Mouse (Mus musculus) small intestine, adult 2 months (tissue): ENCODE measurements around the gene Umad1. TPM values are rescaled to one million over a fixed set of nuclear protein-coding genes. Genes with fewer than 3 reads are reported as not detected.

Experiments used
- H3K27ac ChIP-seq: fragments of 200-500 bp; 2 replicates; pipeline ENCODE4 v1.5.1; 2012; ENCODE audit warnings: low read depth, low read length, control low read depth, inconsistent platforms; ENCODE audit not compliant: insufficient read depth
- H3K27me3 ChIP-seq: fragments of 200-500 bp; 2 replicates; pipeline ENCODE4 v1.6.1; 2012; ENCODE audit warnings: mild to moderate bottlenecking, moderate library complexity, low read length, inconsistent platforms; ENCODE audit not compliant: control insufficient read depth, insufficient read depth
- H3K36me3 ChIP-seq: fragments of 200-500 bp; 2 replicates; pipeline ENCODE4 v1.6.1; 2012; ENCODE audit warnings: mild to moderate bottlenecking, low read length, control low read depth, inconsistent platforms; ENCODE audit not compliant: control insufficient read depth, insufficient read depth
- H3K4me1 ChIP-seq: fragments of 200-500 bp; 2 replicates; pipeline ENCODE4 v1.6.1; 2012; ENCODE audit warnings: low read length, inconsistent platforms, mixed read lengths; ENCODE audit not compliant: control insufficient read depth, insufficient read depth, insufficient read length
- H3K4me3 ChIP-seq: fragments of 200-500 bp; 2 replicates; pipeline ENCODE4 v1.5.1; 2012; ENCODE audit warnings: low read depth, mild to moderate bottlenecking, control low read depth, inconsistent platforms, low read length, moderate library complexity
- CTCF ChIP-seq: fragments of 200-500 bp; IDR thresholded peaks from 2 replicates; pipeline ENCODE4 v1.5.1; 2012; ENCODE audit warnings: low read depth, mild to moderate bottlenecking, control low read depth, inconsistent platforms, low read length, moderate library complexity, mixed read lengths; ENCODE audit not compliant: insufficient replicate concordance, insufficient read length; ENCODE audit errors: extremely low read depth
- POLR2A ChIP-seq: fragments of 200-500 bp; IDR thresholded peaks from 2 replicates; pipeline ENCODE4 v1.6.1; 2012; ENCODE audit warnings: low read depth, mild to moderate bottlenecking, control low read depth, inconsistent platforms, low read length, moderate library complexity
- WGBS: fragments of 180-500 bp; shearing (Covaris S2); methylation state at CpG from one replicate; pipeline ENCODE4 v1.1.7; 2018; 5-methylcytosine and 5-hydroxymethylcytosine counted together
- polyA plus RNA-seq: library from polyadenylated mRNA; depleted of rRNA; stranded (reverse); fragments of >200 nt; gene quantifications from 2 replicates; pipeline ENCODE4 v1.2.3, GENCODE M21; 2012

Umad1 gene
- polyA plus RNA-seq, 1 experiment: 9.0 TPM

GRCm38 (mm10) chr6:8390296-8390695, 131.2 kb downstream of the Umad1 start:
- TF ChIP-seq CTCF: no peak
- no peak for TF ChIP-seq POLR2A
- Histone ChIP-seq H3K36me3 (no peaks in the 10 kb centered on the region), H3K4me3 (no peak overlapping the region), H3K27me3 (no peaks in the 10 kb centered on the region), H3K4me1 (no peaks in the 10 kb centered on the region), H3K27ac (no peak overlapping the region)
- 74% methylated on average over 6 of the region's 6 CpGs for WGBS

DNA sequence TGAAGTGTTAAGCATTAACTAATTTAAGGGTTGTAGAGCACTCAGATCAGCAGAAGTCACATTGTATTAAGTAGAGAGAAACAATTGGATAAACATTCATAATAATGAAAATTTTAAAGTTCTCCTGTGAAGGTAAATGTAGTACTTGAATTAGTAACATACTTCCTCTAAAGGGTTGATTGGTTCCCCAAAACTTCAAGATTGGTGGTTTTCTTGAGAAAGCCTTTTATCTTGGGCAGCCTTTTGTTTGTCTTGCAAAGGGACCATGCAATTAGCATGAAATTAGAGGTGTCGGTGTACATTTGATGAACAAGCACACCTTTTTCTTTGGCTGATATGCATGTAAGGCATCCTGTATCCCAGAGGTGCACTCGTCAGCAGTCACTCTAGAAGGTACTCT, 131.8 kb downstream of the Umad1 start:
- no peak for TF ChIP-seq POLR2A
- no peak for TF ChIP-seq CTCF
- Histone ChIP-seq H3K4me1 (no peaks in the 10 kb centered on the region), H3K27ac (no peak overlapping the region), H3K27me3 (no peaks in the 10 kb centered on the region), H3K36me3 (no peaks in the 10 kb centered on the region), H3K4me3 (no peak overlapping the region)
- WGBS: 91% methylated on average over 2 of the region's 2 CpGs

- Histone ChIP-seq H3K4me1 (peaks cover 2% of the 10 kb centered on the region; the same call in 1 of the 2 replicates), H3K36me3 (no peaks in the 10 kb centered on the region), H3K27ac (no peak overlapping the region), H3K27me3 (no peaks in the 10 kb centered on the region), H3K4me3 (no peak overlapping the region)
- WGBS: 52% methylated on average over 4 of the region's 4 CpGs
- TF ChIP-seq CTCF (no peak), POLR2A (no peak)
Measured at GRCm38 (mm10) chr6:8393029-8393428, 133.9 kb downstream of the Umad1 start.

- H3K27ac ChIP-seq: no peak overlapping the region
- H3K4me3 ChIP-seq: no peak overlapping the region
- no peaks in the 10 kb centered on the region for H3K27me3 ChIP-seq
- no peaks in the 10 kb centered on the region; the same call in 1 of the 2 replicates for H3K36me3 ChIP-seq
- H3K4me1 ChIP-seq: peaks cover 2% of the 10 kb centered on the region; the same call in 1 of the 2 replicates
- TF ChIP-seq CTCF (no peak), POLR2A (no peak)
Measured at GRCm38 (mm10) chr6:8394044-8394443, 135.0 kb downstream of the Umad1 start.

GRCm38 (mm10) chr6:8395061-8395460, 136.0 kb downstream of the Umad1 start:
- Histone ChIP-seq H3K36me3 (no peaks in the 10 kb centered on the region; the same call in 1 of the 2 replicates), H3K4me3 (no peak overlapping the region), H3K27me3 (no peaks in the 10 kb centered on the region), H3K4me1 (peaks cover 2% of the 10 kb centered on the region; the same call in 1 of the 2 replicates), H3K27ac (no peak overlapping the region)
- WGBS: 53% methylated on average over 4 of the region's 4 CpGs
- no peak for TF ChIP-seq CTCF
- TF ChIP-seq POLR2A: no peak

GRCm38 (mm10) chr6:8397252-8397651, 138.2 kb downstream of the Umad1 start:
- no peak for TF ChIP-seq CTCF
- no peak for TF ChIP-seq POLR2A
- WGBS: 92% methylated on average over 7 of the region's 7 CpGs
- H3K27me3 ChIP-seq: no peaks in the 10 kb centered on the region
- H3K36me3 ChIP-seq: peaks cover 1% of the 10 kb centered on the region
- H3K4me3 ChIP-seq: no peak overlapping the region
- peaks cover 2% of the 10 kb centered on the region; the same call in 1 of the 2 replicates for H3K4me1 ChIP-seq
- H3K27ac ChIP-seq: no peak overlapping the region

- no peak for TF ChIP-seq POLR2A
- no peak for TF ChIP-seq CTCF
- WGBS: 90% methylated on average over 1 of the region's 1 CpGs
- Histone ChIP-seq H3K36me3 (peaks cover 5% of the 10 kb centered on the region), H3K27me3 (no peaks in the 10 kb centered on the region), H3K27ac (no peak overlapping the region), H3K4me1 (peaks cover 2% of the 10 kb centered on the region; the same call in 1 of the 2 replicates), H3K4me3 (no peak overlapping the region)
Measured at GRCm38 (mm10) chr6:8399710-8400109, 140.6 kb downstream of the Umad1 start.

DNA sequence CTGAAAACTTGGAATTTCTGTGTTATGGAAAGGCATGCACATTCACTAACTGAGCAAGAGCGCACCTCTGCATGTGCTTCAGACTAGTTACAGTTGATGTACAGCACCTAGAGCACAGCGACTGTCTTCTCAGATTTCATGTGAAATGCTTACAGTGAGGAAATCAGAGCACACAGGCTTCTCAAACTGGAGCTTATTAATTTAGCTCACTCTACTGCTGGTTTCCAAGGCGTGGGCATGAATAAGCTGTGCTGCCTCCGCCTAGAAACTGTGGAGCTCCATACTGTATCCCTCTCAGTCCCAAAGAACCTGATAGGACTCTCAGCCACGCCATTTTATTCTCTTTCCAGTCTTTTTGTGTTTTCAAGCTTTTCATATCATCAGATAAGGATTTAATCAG, 144.0 kb downstream of the Umad1 start:
- 94% methylated on average over 5 of the region's 5 CpGs for WGBS
- no peak for TF ChIP-seq POLR2A
- TF ChIP-seq CTCF: no peak
- no peak overlapping the region for H3K27ac ChIP-seq
- H3K27me3 ChIP-seq: no peaks in the 10 kb centered on the region
- peaks cover 5% of the 10 kb centered on the region for H3K36me3 ChIP-seq
- no peak overlapping the region for H3K4me3 ChIP-seq
- H3K4me1 ChIP-seq: no peaks in the 10 kb centered on the region; the same call in 1 of the 2 replicates
